Mouse (Mus musculus) cerebellum, adult 2 months (tissue): Measurements from ENCODE around the gene Ccndbp1. TPM values are rescaled to one million over a fixed set of nuclear protein-coding genes. Genes with fewer than 3 reads are reported as not detected.

Source experiments
- DNase-seq, 2 experiments: peaks; one replicate each; pipeline ENCODE4 v3.0.0; 2021
- H3K27ac ChIP-seq: fragments of 200-500 bp; 2 replicates; pipeline ENCODE4 v1.5.1; 2012; ENCODE audit warnings: low read length, control low read depth, inconsistent platforms; ENCODE audit not compliant: insufficient read depth
- H3K27me3 ChIP-seq: fragments of 200-500 bp; 2 replicates; pipeline ENCODE4 v1.6.1; 2012; ENCODE audit warnings: inconsistent platforms, mild to moderate bottlenecking, low read length, moderate library complexity; ENCODE audit not compliant: control insufficient read depth, insufficient read depth
- H3K4me1 ChIP-seq: fragments of 200-500 bp; 2 replicates; pipeline ENCODE4 v1.6.1; 2011; ENCODE audit warnings: low read length; ENCODE audit not compliant: control insufficient read depth, insufficient read depth
- H3K4me3 ChIP-seq: fragments of 200-500 bp; replicated peaks from 2 replicates; pipeline ENCODE3; 2011; ENCODE audit warnings: mild to moderate bottlenecking, low read depth, low read length, control low read depth; ENCODE audit not compliant: insufficient read depth
- CTCF ChIP-seq: fragments of 200-500 bp; IDR thresholded peaks from 2 replicates; pipeline ENCODE4 v1.5.1; 2011; ENCODE audit warnings: low read depth, mild to moderate bottlenecking, control low read depth, low read length, moderate library complexity, borderline replicate concordance; ENCODE audit not compliant: insufficient read depth
- POLR2A ChIP-seq: fragments of 200-500 bp; IDR thresholded peaks from 2 replicates; pipeline ENCODE4 v1.6.1; 2011; ENCODE audit warnings: low read length, control low read depth, borderline replicate concordance; ENCODE audit not compliant: insufficient read depth
- WGBS: fragments of 180-500 bp; shearing (Covaris S2); methylation state at CpG from one replicate; pipeline ENCODE4 v1.1.7; 2018; 5-methylcytosine and 5-hydroxymethylcytosine counted together
- polyA plus RNA-seq: library from polyadenylated mRNA; depleted of rRNA; stranded (reverse); fragments of >200 nt; gene quantifications from 2 replicates; pipeline ENCODE4 v1.2.3, GENCODE M21; 2012; rRNA removed

Gene Ccndbp1
- 155 and 179 TPM in 2 replicates for polyA plus RNA-seq

- peak within 1 kb of the TSS; percentile 80 for H3K4me3 ChIP-seq
- WGBS: 1% methylated on average over 34 of the region's 34 CpGs
- peak; percentile 86 to 87 for DNase-seq
- no peaks in the 10 kb centered on the region for H3K27me3 ChIP-seq
- peak within 1 kb of the TSS; percentile 85 for H3K27ac ChIP-seq
- TF ChIP-seq CTCF (no peak), POLR2A (peak; percentile 59; the same call in 1 of the 2 replicates)
- peaks cover 34% of the 10 kb centered on the region; the same call in 1 of the 2 replicates for H3K4me1 ChIP-seq
These were observed at the start of gene Ccndbp1 for GRCm38 (mm10) chr2:121007925-121008663. Gene Ccndbp1, plus strand, starts transcription at chr2:121008403.

GRCm38 (mm10) chr2:120959363-120959762, 48.8 kb upstream of the Ccndbp1 start:
- Histone ChIP-seq H3K4me1 (no peaks in the 10 kb centered on the region), H3K4me3 (no peak overlapping the region), H3K27ac (no peak overlapping the region), H3K27me3 (no peaks in the 10 kb centered on the region)
- no peak for TF ChIP-seq POLR2A
- TF ChIP-seq CTCF: no peak
- 89% methylated on average over 2 of the region's 2 CpGs for WGBS
- DNase-seq: no peak

- WGBS: 90% methylated on average over 5 of the region's 5 CpGs
- TF ChIP-seq CTCF (no peak), POLR2A (no peak)
- Histone ChIP-seq H3K27ac (no peak overlapping the region), H3K4me1 (no peaks in the 10 kb centered on the region), H3K27me3 (no peaks in the 10 kb centered on the region), H3K4me3 (no peak overlapping the region)
- DNase-seq: no peak
These were observed 48.4 kb upstream of the Ccndbp1 start for GRCm38 (mm10) chr2:120959827-120960226.

GRCm38 (mm10) chr2:120960261-120960660, 47.9 kb upstream of the Ccndbp1 start:
- Histone ChIP-seq H3K27ac (no peak overlapping the region), H3K4me3 (no peak overlapping the region), H3K27me3 (no peaks in the 10 kb centered on the region), H3K4me1 (no peaks in the 10 kb centered on the region)
- DNase-seq: no peak
- no peak for TF ChIP-seq CTCF
- no peak for TF ChIP-seq POLR2A
- 96% methylated on average over 1 of the region's 1 CpGs for WGBS

- WGBS: 92% methylated on average over 7 of the region's 7 CpGs
- Histone ChIP-seq H3K4me1 (peaks cover 8% of the 10 kb centered on the region; the same call in 1 of the 2 replicates), H3K27me3 (no peaks in the 10 kb centered on the region), H3K27ac (no peak overlapping the region), H3K4me3 (no peak overlapping the region)
- no peak for DNase-seq
- TF ChIP-seq CTCF (no peak), POLR2A (no peak)
These were observed 45.1 kb upstream of the Ccndbp1 start for GRCm38 (mm10) chr2:120963110-120963509.

- no peak for DNase-seq
- Histone ChIP-seq H3K27ac (no peak overlapping the region), H3K4me1 (peaks cover 8% of the 10 kb centered on the region; the same call in 1 of the 2 replicates), H3K4me3 (no peak overlapping the region), H3K27me3 (no peaks in the 10 kb centered on the region)
- TF ChIP-seq POLR2A: no peak
- no peak for TF ChIP-seq CTCF
- 84% methylated on average over 3 of the region's 3 CpGs for WGBS
These were observed 42.7 kb upstream of the Ccndbp1 start for GRCm38 (mm10) chr2:120965486-120965885.

- 0% methylated on average over 23 of the region's 23 CpGs for WGBS
- Histone ChIP-seq H3K27me3 (no peaks in the 10 kb centered on the region), H3K4me3 (peak overlapping the region; percentile 97), H3K4me1 (peaks cover 8% of the 10 kb centered on the region; the same call in 1 of the 2 replicates), H3K27ac (peak overlapping the region; percentile 86)
- no peak for TF ChIP-seq POLR2A
- no peak for TF ChIP-seq CTCF
- peak; percentile 38 to 54 for DNase-seq
These were observed 38.1 kb upstream of the Ccndbp1 start for GRCm38 (mm10) chr2:120970045-120970539.

GRCm38 (mm10) chr2:120970559-120971080, 37.6 kb upstream of the Ccndbp1 start, which contains the start of gene Ubr1:
Gene Ubr1, minus strand, starts transcription at chr2:120970715.
- TF ChIP-seq CTCF (no peak), POLR2A (peak; percentile 95)
- Histone ChIP-seq H3K4me3 (peak within 1 kb of the TSS; percentile 97), H3K27ac (peak within 1 kb of the TSS; percentile 86), H3K27me3 (no peaks in the 10 kb centered on the region), H3K4me1 (peaks cover 8% of the 10 kb centered on the region; the same call in 1 of the 2 replicates)
- DNase-seq: peak; percentile 86 to 89
- under 1% methylated on average over 39 of the region's 39 CpGs for WGBS
